Mouse (Mus musculus) gonadal fat pad, adult 2 months (tissue): ENCODE measurements around the gene Zfand2b. TPM values are rescaled to one million over a fixed set of nuclear protein-coding genes. Genes with fewer than 3 reads are reported as not detected.
A peak's percentile ranks its signal among the peaks of the same experiment; 100 is the strongest.

Experiments
- DNase-seq: peaks from one replicate; pipeline ENCODE4 v3.0.0-alpha.2; 2012; ENCODE audit warnings: low read depth
- polyA plus RNA-seq: library from polyadenylated mRNA; depleted of rRNA; stranded (reverse); fragments of >200 nt; gene quantifications from 2 replicates; pipeline ENCODE4 v1.2.3, GENCODE M21; 2012

The Zfand2b gene
- polyA plus RNA-seq, 1 experiment = 61.0 TPM

GRCm38 (mm10) chr1:75159540-75160255 lies 8.7 kb upstream of the Zfand2b start:
- DNase-seq = no peak

GRCm38 (mm10) chr1:75160256-75160617 lies 8.2 kb upstream of the Zfand2b start:
- DNase-seq = no peak

- no peak for DNase-seq
Observed at GRCm38 (mm10) chr1:75168093-75168471, 364 bp upstream of the Zfand2b start.

- DNase-seq = no peak
Observed at GRCm38 (mm10) chr1:75179334-75180104, 11.1 kb downstream of the Zfand2b start.

GRCm38 (mm10) chr1:75180105-75180590 lies 11.7 kb downstream of the Zfand2b start, which contains the start of gene Abcb6:
TSS of gene Abcb6 (minus strand) at chr1:75180392.
- peak; percentile 38 for DNase-seq

- DNase-seq = no peak
Observed at GRCm38 (mm10) chr1:75180741-75181140, 12.3 kb downstream of the Zfand2b start.

GRCm38 (mm10) chr1:75181377-75181870 lies 13.0 kb downstream of the Zfand2b start:
- DNase-seq = no peak

GRCm38 (mm10) chr1:75182160-75182559 lies 13.7 kb downstream of the Zfand2b start:
- no peak for DNase-seq

- no peak for DNase-seq
Observed at GRCm38 (mm10) chr1:75185495-75185894, 17.0 kb downstream of the Zfand2b start.

- no peak for DNase-seq
Observed at GRCm38 (mm10) chr1:75187126-75187525, 18.7 kb downstream of the Zfand2b start.

GRCm38 (mm10) chr1:75187914-75188483 lies 19.6 kb downstream of the Zfand2b start:
- no peak for DNase-seq

GRCm38 (mm10) chr1:75190577-75190976 lies 22.1 kb downstream of the Zfand2b start:
- DNase-seq = no peak

GRCm38 (mm10) chr1:75191258-75191621 lies 22.8 kb downstream of the Zfand2b start:
- no peak for DNase-seq

GRCm38 (mm10) chr1:75191622-75192402 lies 23.4 kb downstream of the Zfand2b start, which contains the start of the genes Ankzf1 and Atg9a:
TSS of gene Ankzf1 (plus strand) at chr1:75192151.
TSS of gene Atg9a (minus strand) at chr1:75192196.
- peak; percentile 92 for DNase-seq

GRCm38 (mm10) chr1:75192452-75192851 lies 24.0 kb downstream of the Zfand2b start:
- no peak for DNase-seq

- no peak for DNase-seq
Observed at GRCm38 (mm10) chr1:75201236-75201635, 32.8 kb downstream of the Zfand2b start.

- no peak for DNase-seq
Observed at GRCm38 (mm10) chr1:75208967-75209678, 40.7 kb downstream of the Zfand2b start.

- DNase-seq = no peak
Observed at GRCm38 (mm10) chr1:75210136-75211087, 42.0 kb downstream of the Zfand2b start, which contains the start of the genes Glb1l and Stk16. TSS of gene Glb1l (minus strand) at chr1:75210813. TSS of gene Stk16 (plus strand) at chr1:75210838.

GRCm38 (mm10) chr1:75211141-75211708 lies 42.8 kb downstream of the Zfand2b start:
- no peak for DNase-seq
